Mouse (Mus musculus) liver, adult 2 months (tissue): Measurements from ENCODE around the gene Rasa3.

Experiments used
- CTCF ChIP-seq: fragments of 200-500 bp; IDR thresholded peaks from 2 replicates; pipeline ENCODE4 v1.5.1; 2011; ENCODE audit warnings: low read depth, low read length, control low read depth
- POLR2A ChIP-seq: fragments of 200-500 bp; IDR thresholded peaks from 2 replicates; pipeline ENCODE4 v1.6.1; 2011; ENCODE audit warnings: low read length, control low read depth; ENCODE audit not compliant: insufficient read depth; ENCODE audit errors: extremely low read depth

DNA sequence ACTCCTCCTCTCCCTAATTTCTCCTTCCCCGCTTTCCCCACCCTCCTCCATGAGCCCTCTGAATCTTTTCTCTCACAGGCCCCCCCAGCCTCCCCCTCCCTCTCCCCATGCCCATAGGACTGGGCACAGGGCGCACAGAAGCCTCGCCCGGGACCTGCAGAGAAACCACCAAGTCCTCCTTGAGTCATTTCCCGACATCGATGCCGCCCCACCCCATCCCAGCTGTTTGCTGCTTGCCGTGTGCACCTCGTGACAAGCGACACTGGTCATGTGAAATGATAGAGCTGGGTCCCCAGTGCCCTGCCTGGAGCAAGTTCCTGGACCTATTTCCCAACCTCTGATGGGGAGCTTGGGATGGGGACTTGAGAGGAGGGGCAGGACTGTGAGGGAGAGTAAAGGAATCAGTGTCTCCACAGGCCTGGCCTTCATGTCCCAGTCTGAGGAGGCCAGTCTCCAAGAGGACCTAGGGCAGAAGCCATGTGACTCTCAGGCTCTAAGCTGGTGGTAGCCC, 53.4 kb downstream of the Rasa3 start:
- TF ChIP-seq CTCF (no peak), POLR2A (no peak)
